Mouse (Mus musculus) midbrain, postnatal 0 days (tissue): Measurements from ENCODE around the gene Ciao2a. TPM values are rescaled to one million over a fixed set of nuclear protein-coding genes. Genes with fewer than 3 reads are reported as not detected.

Experiments used
- ATAC-seq: fragments of 200-750 bp; cut with Nextera tagmentation; 2 replicates; pipeline ENCODE4 v1.8.0; 2017; ENCODE audit warnings: moderate number of reproducible peaks, mild to moderate bottlenecking, moderate TSS enrichment, moderate library complexity; ENCODE audit not compliant: low FRiP score
- DNase-seq: peaks from one replicate; pipeline ENCODE4 v3.0.0-alpha.2; 2015; ENCODE audit warnings: low spot score
- H3K27ac ChIP-seq: fragments of 300-500 bp; sonication (generic); 2 replicates; pipeline ENCODE4 v1.5.1; 2014; ENCODE audit warnings: low read depth, mild to moderate bottlenecking, low read length, mixed read lengths
- H3K27me3 ChIP-seq: fragments of 300-500 bp; sonication (generic); 2 replicates; pipeline ENCODE4 v1.6.1; 2014; ENCODE audit warnings: low read length, control low read depth, mixed read lengths; ENCODE audit not compliant: insufficient read depth
- H3K36me3 ChIP-seq: fragments of 300-500 bp; sonication (generic); 2 replicates; pipeline ENCODE4 v1.6.1; 2014; ENCODE audit warnings: low read length, control low read depth, mixed read lengths; ENCODE audit not compliant: insufficient read depth
- H3K4me1 ChIP-seq: fragments of 300-500 bp; sonication (generic); 2 replicates; pipeline ENCODE4 v1.6.1; 2014; ENCODE audit warnings: mild to moderate bottlenecking, control low read depth, antibody characterized with exemption, low read length, mixed read lengths; ENCODE audit not compliant: insufficient read depth
- H3K4me2 ChIP-seq: fragments of 300-500 bp; sonication (generic); 2 replicates; pipeline ENCODE4 v1.6.1; 2014; ENCODE audit warnings: low read depth, mild to moderate bottlenecking, low read length, mixed read lengths; ENCODE audit not compliant: poor library complexity, severe bottlenecking
- H3K4me3 ChIP-seq: fragments of 300-500 bp; sonication (generic); 2 replicates; pipeline ENCODE4 v1.5.1; 2014; ENCODE audit warnings: low read depth, mild to moderate bottlenecking, low read length, moderate library complexity
- H3K9ac ChIP-seq: fragments of 300-500 bp; sonication (generic); replicated peaks from 2 replicates; pipeline ENCODE4 v1.6.1; 2014; ENCODE audit warnings: mild to moderate bottlenecking, low read length, moderate library complexity, mixed read lengths; ENCODE audit not compliant: poor library complexity, severe bottlenecking
- H3K9me3 ChIP-seq: fragments of 300-500 bp; sonication (generic); 2 replicates; pipeline ENCODE4 v1.6.1; 2016; ENCODE audit warnings: low read length, control low read depth
- CTCF ChIP-seq: IDR thresholded peaks from 2 replicates; pipeline ENCODE4 v1.5.1; 2016; ENCODE audit warnings: antibody characterized with exemption, mild to moderate bottlenecking
- WGBS: fragments of 180-500 bp; shearing (Covaris S2); extraction: QIAGEN DNeasy Blood & Tissue Kit; methylation state at CpG from one replicate; pipeline ENCODE4 v1.1.7; 2014; 5-methylcytosine and 5-hydroxymethylcytosine counted together
- polyA plus RNA-seq: library from polyadenylated mRNA; unstranded; fragments of >200 nt; fragmentation: Nextera tagmentation; extraction: Ambion mirVana; gene quantifications from 2 replicates; pipeline ENCODE4 v1.2.1, GENCODE M21; 2015
- total RNA-seq: library from RNA; depleted of rRNA; stranded (reverse); fragments of >200 nt; gene quantifications from 2 replicates; pipeline ENCODE4 v1.2.3, GENCODE M21; 2014

The Ciao2a gene
- total and polyA plus RNA-seq, 2 experiments from 2014 or later = 27.5 to 65.7 TPM

DNA sequence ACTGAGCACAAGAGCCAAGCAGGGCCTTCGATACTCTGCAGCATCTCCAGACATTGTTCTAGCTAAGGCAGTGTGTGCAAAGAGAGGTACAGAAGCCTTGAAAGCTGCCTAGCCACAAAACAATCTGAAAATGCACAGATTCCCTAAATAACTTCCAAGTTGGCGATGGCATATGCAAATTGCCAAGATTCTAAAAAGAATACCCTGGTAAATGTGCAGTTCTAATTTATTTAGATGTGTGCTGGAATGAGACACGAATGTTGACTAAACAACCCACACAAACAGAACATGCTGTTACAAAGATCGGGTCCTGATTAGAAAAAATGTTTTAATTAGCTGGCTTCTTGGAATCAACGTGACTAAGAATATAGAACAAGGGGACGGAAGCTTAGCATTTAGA lies 23.7 kb upstream of the Ciao2a start:
- Histone ChIP-seq H3K9ac (no peak overlapping the region), H3K4me2 (no peak overlapping the region), H3K4me3 (no peak overlapping the region), H3K27ac (no peak overlapping the region), H3K27me3 (no peaks in the 10 kb centered on the region), H3K9me3 (no peaks in the 10 kb centered on the region), H3K36me3 (peaks cover 57% of the 10 kb centered on the region), H3K4me1 (no peaks in the 10 kb centered on the region)
- no peak for ATAC-seq
- 93% methylated on average over 6 of the region's 6 CpGs for WGBS
- no peak for DNase-seq
- TF ChIP-seq CTCF = no peak

DNA sequence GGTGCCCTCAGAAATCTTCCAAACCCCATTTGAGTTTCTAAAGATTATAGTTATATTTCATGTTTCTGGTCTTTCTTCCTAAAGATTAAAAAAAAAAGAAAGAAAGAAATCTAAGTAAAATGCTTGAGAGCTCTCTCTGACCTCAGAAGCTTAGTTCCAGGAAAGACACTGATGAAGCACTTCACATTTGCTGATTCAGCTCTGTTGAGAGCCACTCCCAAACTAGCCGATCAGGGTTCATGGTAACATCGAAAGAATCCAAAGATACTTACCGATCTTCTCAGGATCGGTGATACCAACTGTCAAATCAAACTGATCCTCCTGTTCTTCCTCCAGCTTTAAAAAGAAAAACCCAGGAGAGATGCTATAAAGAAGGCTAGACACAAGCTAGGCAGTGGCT lies 21.8 kb upstream of the Ciao2a start:
- H3K27ac ChIP-seq = no peak overlapping the region
- H3K4me3 ChIP-seq = no peak overlapping the region
- 94% methylated on average over 4 of the region's 4 CpGs for WGBS
- no peak for ATAC-seq
- no peak overlapping the region for H3K9ac ChIP-seq
- no peaks in the 10 kb centered on the region for H3K9me3 ChIP-seq
- peaks cover 50% of the 10 kb centered on the region for H3K36me3 ChIP-seq
- no peaks in the 10 kb centered on the region for H3K27me3 ChIP-seq
- no peak for DNase-seq
- H3K4me1 ChIP-seq = no peaks in the 10 kb centered on the region
- no peak overlapping the region for H3K4me2 ChIP-seq
- TF ChIP-seq CTCF = no peak

DNA sequence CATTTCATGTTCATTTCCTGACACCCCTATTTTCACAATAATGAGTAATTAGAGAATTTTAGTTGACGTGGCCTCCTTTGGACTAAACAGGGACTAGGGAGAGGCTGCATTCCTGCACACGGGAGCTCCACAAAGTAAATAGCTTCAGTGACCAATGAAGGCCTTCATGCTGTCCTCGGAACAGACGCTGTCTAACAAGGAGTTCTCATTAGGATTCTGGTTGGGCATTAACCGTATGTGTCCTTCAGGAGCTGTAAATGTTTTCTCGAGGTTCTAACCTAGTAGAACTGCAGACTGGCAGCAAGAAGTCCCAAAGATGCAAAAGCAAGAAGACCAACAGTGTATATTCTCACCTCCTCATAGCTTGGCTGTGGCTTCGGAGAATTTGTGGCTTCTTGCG lies 21.2 kb upstream of the Ciao2a start:
- Histone ChIP-seq H3K27me3 (no peaks in the 10 kb centered on the region), H3K4me3 (no peak overlapping the region), H3K4me2 (no peak overlapping the region), H3K27ac (no peak overlapping the region), H3K9ac (no peak overlapping the region), H3K36me3 (peaks cover 50% of the 10 kb centered on the region), H3K9me3 (no peaks in the 10 kb centered on the region), H3K4me1 (no peaks in the 10 kb centered on the region)
- no peak for DNase-seq
- WGBS = 88% methylated on average over 8 of the region's 8 CpGs
- TF ChIP-seq CTCF = no peak
- ATAC-seq = no peak

DNA sequence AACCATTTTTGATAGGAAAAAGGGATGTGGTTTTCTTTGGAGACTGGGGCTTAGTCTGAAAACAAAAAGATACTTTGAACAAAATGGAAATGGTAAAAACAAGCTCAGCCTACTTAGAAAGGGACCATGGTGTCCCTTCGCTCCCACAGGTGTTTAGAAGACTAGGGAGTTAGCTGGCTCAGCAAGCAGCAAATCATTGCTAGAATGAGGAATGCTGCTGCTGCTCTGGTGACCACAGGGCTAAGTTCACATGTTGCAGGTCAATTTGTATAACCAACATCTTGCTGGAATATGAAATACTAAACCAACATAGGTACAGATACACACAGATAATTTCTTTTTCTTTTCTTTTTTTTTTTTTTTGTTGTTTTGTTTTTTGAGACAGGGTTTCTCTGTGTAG lies 16.8 kb upstream of the Ciao2a start:
- Histone ChIP-seq H3K4me3 (no peak overlapping the region), H3K4me1 (no peaks in the 10 kb centered on the region), H3K9me3 (no peaks in the 10 kb centered on the region), H3K27ac (no peak overlapping the region), H3K4me2 (no peak overlapping the region), H3K27me3 (no peaks in the 10 kb centered on the region), H3K36me3 (peaks cover 23% of the 10 kb centered on the region), H3K9ac (no peak overlapping the region)
- ATAC-seq = no peak
- no peak for DNase-seq
- no peak for TF ChIP-seq CTCF
- 100% methylated on average over 1 of the region's 1 CpGs for WGBS

DNA sequence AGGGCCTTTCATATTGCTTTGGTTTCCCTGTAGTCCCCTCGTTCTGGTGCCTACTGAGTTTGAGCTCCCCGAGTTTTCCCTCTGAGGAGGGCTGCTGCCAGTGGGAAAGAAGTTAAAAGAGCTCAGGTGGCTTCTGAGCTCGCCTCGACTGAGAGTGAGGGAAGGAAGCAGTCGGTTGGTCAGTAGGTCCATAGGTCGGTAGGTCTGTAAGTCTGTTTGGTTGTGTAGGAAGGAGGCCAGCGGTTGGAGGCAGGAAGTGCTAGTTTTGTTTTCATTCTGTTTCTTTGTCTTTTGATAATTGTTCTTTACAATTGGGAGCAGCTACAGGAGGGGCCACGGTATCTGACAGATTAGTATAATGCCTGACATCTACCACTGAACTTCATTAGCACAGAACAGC lies 16.3 kb upstream of the Ciao2a start:
- TF ChIP-seq CTCF = no peak
- DNase-seq (no peak), ATAC-seq (no peak)
- H3K27me3 ChIP-seq = no peaks in the 10 kb centered on the region
- H3K4me2 ChIP-seq = no peak overlapping the region
- no peaks in the 10 kb centered on the region for H3K4me1 ChIP-seq
- no peak overlapping the region for H3K9ac ChIP-seq
- no peak overlapping the region for H3K4me3 ChIP-seq
- no peaks in the 10 kb centered on the region for H3K9me3 ChIP-seq
- H3K36me3 ChIP-seq = peaks cover 21% of the 10 kb centered on the region
- 42% methylated on average over 8 of the region's 8 CpGs for WGBS
- H3K27ac ChIP-seq = 0 out of 2 replicates have a peak overlapping the region, but pooled peaks have one; percentile 26

GRCm38 (mm10) chr9:66110611-66111379 lies 15.6 kb upstream of the Ciao2a start:
- Histone ChIP-seq H3K9ac (no peak overlapping the region), H3K4me2 (no peak overlapping the region), H3K27ac (0 out of 2 replicates have a peak overlapping the region, but pooled peaks have one; percentile 26), H3K9me3 (no peaks in the 10 kb centered on the region), H3K4me3 (no peak overlapping the region), H3K4me1 (no peaks in the 10 kb centered on the region), H3K36me3 (peaks cover 15% of the 10 kb centered on the region; the same call in 1 of the 2 replicates), H3K27me3 (no peaks in the 10 kb centered on the region)
- no peak for ATAC-seq
- no peak for TF ChIP-seq CTCF
- WGBS = 17% methylated on average over 8 of the region's 8 CpGs
- no peak for DNase-seq
